Mouse (Mus musculus): ENCODE results near the gene Grem1.

Grem1 gene

GRCm38 (mm10) chr2:113757525-113758310 lies 728 bp downstream of the Grem1 start:
- DNase-seq (ENCODE audit: low spot score) = no peak

- DNase-seq (ENCODE audit: low spot score) = no peak
These were observed 1.4 kb downstream of the Grem1 start for GRCm38 (mm10) chr2:113756924-113757524.

GRCm38 (mm10) chr2:113749721-113750120 lies 8.7 kb downstream of the Grem1 start:
- no peak for DNase-seq (ENCODE audit: low spot score)

GRCm38 (mm10) chr2:113749309-113749708 lies 9.1 kb downstream of the Grem1 start:
- DNase-seq (ENCODE audit: low spot score) = no peak

- no peak for DNase-seq (ENCODE audit: low spot score)
These were observed 29.9 kb downstream of the Grem1 start for GRCm38 (mm10) chr2:113728581-113728980.

- DNase-seq (ENCODE audit: low spot score) = no peak
These were observed 43.6 kb downstream of the Grem1 start for GRCm38 (mm10) chr2:113714801-113715200.

GRCm38 (mm10) chr2:113713406-113713805 lies 45.0 kb downstream of the Grem1 start:
- DNase-seq (ENCODE audit: low spot score) = no peak

GRCm38 (mm10) chr2:113707507-113707906 lies 50.9 kb downstream of the Grem1 start:
- DNase-seq (ENCODE audit: low spot score) = no peak

- DNase-seq (ENCODE audit: low spot score) = no peak
These were observed 56.9 kb downstream of the Grem1 start for GRCm38 (mm10) chr2:113701507-113701906.

- no peak for DNase-seq (ENCODE audit: low spot score)
These were observed 61.8 kb downstream of the Grem1 start for GRCm38 (mm10) chr2:113696647-113697046.

GRCm38 (mm10) chr2:113696222-113696621 lies 62.2 kb downstream of the Grem1 start:
- DNase-seq (ENCODE audit: low spot score) = no peak
